Mouse (Mus musculus): ENCODE results near the gene Tnip2.

The Tnip2 gene

GRCm38 (mm10) chr5:34487320-34488090, 26.3 kb downstream of the Tnip2 start:
- in situ Hi-C loops (cut with MboI; ENCODE audit: low pct_unique_long_range_greater_than_20kb in 1 of 2, low sequenced_read_pairs in 2 of 2, unreplicated experiment in 1 of 2) = no loop called here

- in situ Hi-C loops (cut with MboI; ENCODE audit: low pct_unique_long_range_greater_than_20kb in 1 of 2, low sequenced_read_pairs in 2 of 2, unreplicated experiment in 1 of 2) = no loop called here
Observed at GRCm38 (mm10) chr5:34485731-34486130, 28.1 kb downstream of the Tnip2 start.

GRCm38 (mm10) chr5:34480926-34481325, 32.9 kb downstream of the Tnip2 start:
- in situ Hi-C loops (cut with MboI; ENCODE audit: low pct_unique_long_range_greater_than_20kb in 1 of 2, low sequenced_read_pairs in 2 of 2, unreplicated experiment in 1 of 2) = no loop called here

GRCm38 (mm10) chr5:34468039-34468775, 45.6 kb downstream of the Tnip2 start:
- in situ Hi-C loops (cut with MboI; ENCODE audit: low pct_unique_long_range_greater_than_20kb in 1 of 2, low sequenced_read_pairs in 2 of 2, unreplicated experiment in 1 of 2) = no loop called here

GRCm38 (mm10) chr5:34466648-34467047, 47.1 kb downstream of the Tnip2 start:
- in situ Hi-C loops (cut with MboI; ENCODE audit: low pct_unique_long_range_greater_than_20kb in 1 of 2, low sequenced_read_pairs in 2 of 2, unreplicated experiment in 1 of 2) = no loop called here

- in situ Hi-C loops (cut with MboI; ENCODE audit: low pct_unique_long_range_greater_than_20kb in 1 of 2, low sequenced_read_pairs in 2 of 2, unreplicated experiment in 1 of 2) = no loop called here
Observed at GRCm38 (mm10) chr5:34466079-34466478, 47.7 kb downstream of the Tnip2 start.

- in situ Hi-C loops (cut with MboI; ENCODE audit: low pct_unique_long_range_greater_than_20kb in 1 of 2, low sequenced_read_pairs in 2 of 2, unreplicated experiment in 1 of 2) = no loop called here
Observed at GRCm38 (mm10) chr5:34461841-34462240, 52.0 kb downstream of the Tnip2 start.

GRCm38 (mm10) chr5:34461294-34461693, 52.5 kb downstream of the Tnip2 start:
- in situ Hi-C loops (cut with MboI; ENCODE audit: low pct_unique_long_range_greater_than_20kb in 1 of 2, low sequenced_read_pairs in 2 of 2, unreplicated experiment in 1 of 2) = no loop called here

GRCm38 (mm10) chr5:34458994-34459393, 54.8 kb downstream of the Tnip2 start:
- in situ Hi-C loops (cut with MboI; ENCODE audit: low pct_unique_long_range_greater_than_20kb in 1 of 2, low sequenced_read_pairs in 2 of 2, unreplicated experiment in 1 of 2) = no loop called here

GRCm38 (mm10) chr5:34446207-34446606, 67.6 kb downstream of the Tnip2 start:
- in situ Hi-C loops (cut with MboI; ENCODE audit: low pct_unique_long_range_greater_than_20kb in 1 of 2, low sequenced_read_pairs in 2 of 2, unreplicated experiment in 1 of 2) = no loop called here
